Mouse (Mus musculus): ENCODE results near the gene Gm9573.

DNA sequence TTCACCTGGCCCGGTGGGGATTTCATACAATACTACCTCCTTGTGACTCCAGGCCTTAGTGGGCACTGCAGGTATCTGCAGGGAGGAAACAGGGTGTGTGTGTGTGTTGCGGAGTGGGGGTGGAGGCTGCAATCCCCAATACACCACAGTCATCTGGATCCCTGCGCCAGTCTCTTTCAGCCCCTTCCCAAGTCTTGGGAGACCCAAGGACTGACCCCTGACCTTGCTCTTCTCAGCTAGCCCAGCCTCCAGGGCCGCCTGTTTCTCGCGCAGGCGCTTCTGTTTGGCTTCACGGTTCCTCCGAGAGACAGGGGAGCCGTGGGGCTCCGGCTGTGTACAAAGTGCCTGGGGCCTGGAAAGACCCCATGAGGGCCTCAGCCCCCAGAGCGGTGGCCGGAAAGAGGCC lies 40.4 kb upstream of the Gm9573 start:
- TF ChIP-seq MAX (IDR thresholded peaks at IDR 0.05) = no peak
- TF ChIP-seq CTCF (IDR thresholded peaks at IDR 0.05; ENCODE audit: control insufficient read depth, insufficient read depth, insufficient read length) = no peak
- no peak for TF ChIP-seq USF1 (IDR thresholded peaks at IDR 0.05; ENCODE audit: low read depth)
- TF ChIP-seq CEBPB (IDR thresholded peaks at IDR 0.05; ENCODE audit: low read depth) = no peak
- no peak for TF ChIP-seq MYOD1 (IDR thresholded peaks at IDR 0.05; ENCODE audit: control insufficient read depth, insufficient read length, low read depth)
- no peak for TF ChIP-seq MYOG (IDR thresholded peaks at IDR 0.05; ENCODE audit: control insufficient read depth, extremely low read depth, insufficient read length)
